Mouse (Mus musculus) heart, postnatal 0 days (tissue): ENCODE measurements around the gene Rxra.

Experiments used
- CTCF ChIP-seq: IDR thresholded peaks from 2 replicates; pipeline ENCODE4 v1.5.1; 2016; ENCODE audit warnings: antibody characterized with exemption, control low read depth, low read depth
- EP300 ChIP-seq: IDR thresholded peaks from 2 replicates; pipeline ENCODE4 v1.6.1; 2016; ENCODE audit warnings: antibody characterized with exemption, low read depth

- TF ChIP-seq EP300 (no peak), CTCF (no peak)
Measured at GRCm38 (mm10) chr2:27686335-27686734, 10.1 kb downstream of the Rxra start.
